Mouse (Mus musculus): ENCODE results near the gene Hddc3. TPM values are rescaled to one million over a fixed set of nuclear protein-coding genes. Genes with fewer than 3 reads are reported as not detected.
A peak's percentile ranks its signal among the peaks of the same experiment; 100 is the strongest.
"Not testable (repeated sequence)": the region's sequence is repeated elsewhere in the genome, so short reads cannot be mapped to it uniquely, and the experiment has no call there.

Hddc3 gene
- polyA plus RNA-seq, 3 experiments from 2014 or later = 1.8 to 12.2 (median 8.2) TPM

DNA sequence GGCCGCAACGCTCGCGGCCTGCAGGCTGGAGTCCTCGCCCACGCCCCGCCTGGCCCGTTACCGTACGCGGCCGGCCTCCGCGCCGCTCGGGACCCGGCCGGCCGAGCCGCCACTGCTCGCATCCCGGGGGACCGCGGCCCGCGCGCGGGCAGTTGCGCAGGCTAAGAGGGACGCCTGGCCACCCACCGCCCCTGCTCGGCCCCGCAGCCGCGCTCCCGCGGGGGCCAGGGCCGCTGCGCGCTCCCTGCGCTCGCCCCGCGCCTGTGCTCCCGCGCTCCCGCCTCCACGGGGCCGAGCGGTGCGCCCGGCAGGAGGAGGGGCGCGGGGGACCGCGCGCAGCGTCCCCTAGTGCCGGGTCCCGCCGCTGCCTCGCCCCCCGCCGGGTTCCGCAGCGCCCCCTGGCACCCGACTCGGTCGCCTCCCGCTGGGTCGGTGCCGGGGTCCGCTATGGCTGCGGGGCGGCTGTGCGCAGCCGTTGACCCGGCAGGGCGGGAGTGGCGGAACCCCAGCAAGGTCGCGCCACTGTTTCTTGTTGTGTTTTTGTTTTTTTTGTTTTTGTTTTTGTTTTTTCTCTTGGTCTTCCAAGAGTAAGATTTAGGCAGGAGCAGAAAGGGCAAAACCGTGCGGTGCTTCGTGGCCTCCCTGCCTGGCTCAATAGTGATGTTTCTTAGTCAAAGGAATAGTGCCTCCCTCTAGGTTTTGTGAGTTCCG lies 28.3 kb downstream of the Hddc3 start, which contains the start of gene Man2a2:
Gene Man2a2 (minus strand): TSS at position 335 of the 711 bp plus-strand sequence.
- ATAC-seq = peak; percentile 19

- ATAC-seq = no peak
Measured at GRCm38 (mm10) chr7:80372166-80372565, 29.3 kb downstream of the Hddc3 start.

GRCm38 (mm10) chr7:80372667-80373066 lies 29.8 kb downstream of the Hddc3 start:
- ATAC-seq = no peak

GRCm38 (mm10) chr7:80373352-80373751 lies 30.4 kb downstream of the Hddc3 start:
- ATAC-seq = no peak

DNA sequence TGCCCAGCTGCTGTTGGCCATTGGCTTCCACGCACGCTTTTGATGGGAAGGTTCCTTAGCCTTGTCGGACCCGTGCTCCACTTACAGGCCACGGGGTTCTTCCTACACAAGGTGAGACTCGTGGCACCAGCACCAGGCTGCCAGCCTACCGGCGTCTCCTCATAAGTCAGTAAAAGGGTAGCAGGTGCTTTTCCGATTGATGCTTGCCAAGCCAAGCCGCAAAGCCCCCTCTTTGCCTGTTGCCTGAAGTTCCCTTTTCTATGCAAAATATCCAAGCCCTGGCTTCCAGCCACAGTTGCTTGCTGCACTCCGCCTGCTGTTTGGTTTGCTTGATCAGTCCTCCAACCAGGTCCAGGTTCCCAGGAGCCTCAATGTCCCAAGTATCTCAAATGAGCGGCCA lies 30.9 kb downstream of the Hddc3 start:
- ATAC-seq = no peak

GRCm38 (mm10) chr7:80374280-80374679 lies 31.4 kb downstream of the Hddc3 start:
- ATAC-seq = no peak

DNA sequence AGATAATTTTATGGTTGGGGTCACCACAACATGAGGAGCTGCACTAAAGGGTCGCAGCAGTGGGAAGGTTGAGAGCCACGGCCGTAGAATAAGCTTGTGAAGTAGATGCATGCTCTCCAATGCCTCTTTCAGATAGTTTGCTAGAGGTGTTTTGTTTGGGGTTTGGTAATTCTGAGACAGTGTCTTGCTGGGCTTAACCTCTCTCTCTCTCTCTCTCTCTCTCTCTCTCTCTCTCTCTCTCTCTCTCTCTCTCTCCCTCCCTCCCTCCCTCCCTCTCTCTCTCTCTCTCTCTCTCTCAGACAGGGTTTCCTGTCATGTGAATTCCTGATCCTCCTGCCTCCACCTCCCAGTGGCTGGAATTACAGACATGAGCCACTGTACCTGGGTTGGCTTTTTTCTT lies 31.8 kb downstream of the Hddc3 start:
- no peak for ATAC-seq

- ATAC-seq = no peak
Measured at GRCm38 (mm10) chr7:80375376-80376039, 32.6 kb downstream of the Hddc3 start.

- ATAC-seq = no peak
Measured at GRCm38 (mm10) chr7:80376192-80376591, 33.3 kb downstream of the Hddc3 start.

GRCm38 (mm10) chr7:80377471-80377870 lies 34.6 kb downstream of the Hddc3 start:
- peak; percentile 65 for ATAC-seq

DNA sequence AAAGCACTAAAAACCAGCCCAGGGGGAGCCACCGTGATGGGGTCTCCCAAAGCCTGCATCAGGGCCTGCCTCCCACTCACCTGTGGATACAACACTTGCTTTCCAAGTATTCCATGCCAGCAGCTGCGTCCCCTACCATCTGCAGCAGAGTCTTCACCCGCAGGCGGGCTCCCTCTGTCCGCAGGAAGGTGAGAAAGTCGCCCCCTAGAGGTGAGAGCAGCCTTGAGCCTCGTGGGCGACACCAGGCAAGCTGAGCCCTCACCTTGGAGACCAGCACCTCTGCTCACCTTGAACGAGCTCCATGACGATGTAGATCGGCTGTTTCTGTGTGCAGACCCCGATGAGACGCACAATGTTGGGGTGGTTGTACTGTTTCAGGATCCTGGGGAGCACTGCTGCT lies 36.6 kb downstream of the Hddc3 start:
- ATAC-seq = no peak

GRCm38 (mm10) chr7:80382919-80383318 lies 40.0 kb downstream of the Hddc3 start:
- no peak for ATAC-seq

- ATAC-seq = peak; percentile 73
Measured at GRCm38 (mm10) chr7:80386235-80386930, 43.5 kb downstream of the Hddc3 start.

GRCm38 (mm10) chr7:80387033-80387632 lies 44.2 kb downstream of the Hddc3 start:
- no peak for ATAC-seq

DNA sequence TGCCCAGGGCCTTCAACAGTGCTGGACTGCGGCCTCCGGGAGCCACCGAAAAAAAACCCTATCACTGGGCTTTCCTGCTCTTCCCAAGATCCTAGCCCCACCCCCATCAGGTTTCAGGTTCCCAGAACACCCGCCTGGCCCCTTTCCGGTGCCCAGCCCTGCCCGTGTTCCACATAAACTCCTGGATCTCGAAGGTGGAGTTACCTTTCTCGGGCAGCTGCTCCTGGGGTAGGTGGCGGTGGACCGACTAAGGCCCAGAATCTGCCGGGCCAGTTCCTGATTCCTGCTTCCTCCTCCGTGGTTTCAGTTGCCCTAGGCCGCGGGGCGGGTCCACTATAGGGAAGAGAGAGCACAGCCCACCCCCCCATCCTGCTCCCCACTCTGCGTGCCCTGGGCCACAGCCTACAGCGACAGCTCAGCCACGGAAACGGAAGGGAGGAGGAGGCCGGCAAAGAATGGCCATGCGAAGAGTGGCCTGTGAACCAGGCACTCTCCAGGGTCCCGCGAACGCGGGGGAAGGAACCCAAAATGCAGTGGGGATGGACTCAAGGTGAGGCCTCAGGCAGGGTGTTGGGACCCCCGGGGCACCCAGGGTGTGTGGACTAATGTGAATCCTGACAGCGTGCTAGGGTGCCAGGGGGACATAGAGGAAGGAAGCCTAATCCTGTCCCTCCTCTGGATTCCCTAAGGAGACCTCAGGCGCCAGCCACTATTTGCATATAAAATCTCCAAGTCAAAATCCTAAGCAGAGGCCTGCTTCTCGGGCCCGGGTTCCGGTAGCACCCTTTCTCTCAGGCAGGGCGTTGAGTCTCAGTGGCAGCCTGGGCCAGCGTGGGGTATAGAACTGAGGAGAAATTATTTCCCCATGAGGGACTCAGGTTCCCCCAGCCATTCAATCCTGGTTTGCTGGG lies 45.0 kb downstream of the Hddc3 start, which contains the start of gene Fes:
Gene Fes (minus strand): TSS at position 314 of the 911 bp plus-strand sequence.
- ATAC-seq = no peak

DNA sequence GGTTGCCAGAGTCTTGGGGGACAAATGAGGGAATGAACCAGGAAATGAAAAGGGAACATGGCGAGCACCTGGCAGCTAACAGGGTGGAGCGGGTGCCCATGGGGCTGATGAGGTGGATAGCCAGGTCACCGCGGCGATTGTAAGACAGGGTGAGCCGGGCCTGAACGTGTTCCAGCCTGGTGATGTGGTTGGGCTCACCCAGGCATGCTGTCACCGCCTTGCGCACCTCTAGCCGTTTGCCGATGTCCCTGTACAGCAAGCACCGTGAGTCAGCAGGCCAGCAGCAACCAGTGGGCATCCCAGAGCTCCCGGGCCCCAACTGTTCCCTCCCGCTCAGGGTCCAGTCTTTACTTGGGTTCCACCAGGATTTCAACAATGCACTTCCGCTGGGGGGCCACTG lies 49.2 kb downstream of the Hddc3 start:
- ATAC-seq = no peak

- no peak for ATAC-seq
Measured at GRCm38 (mm10) chr7:80394600-80394999, 51.7 kb downstream of the Hddc3 start.

- ATAC-seq = not testable (repeated sequence)
Measured at GRCm38 (mm10) chr7:80396427-80396826, 53.5 kb downstream of the Hddc3 start.

DNA sequence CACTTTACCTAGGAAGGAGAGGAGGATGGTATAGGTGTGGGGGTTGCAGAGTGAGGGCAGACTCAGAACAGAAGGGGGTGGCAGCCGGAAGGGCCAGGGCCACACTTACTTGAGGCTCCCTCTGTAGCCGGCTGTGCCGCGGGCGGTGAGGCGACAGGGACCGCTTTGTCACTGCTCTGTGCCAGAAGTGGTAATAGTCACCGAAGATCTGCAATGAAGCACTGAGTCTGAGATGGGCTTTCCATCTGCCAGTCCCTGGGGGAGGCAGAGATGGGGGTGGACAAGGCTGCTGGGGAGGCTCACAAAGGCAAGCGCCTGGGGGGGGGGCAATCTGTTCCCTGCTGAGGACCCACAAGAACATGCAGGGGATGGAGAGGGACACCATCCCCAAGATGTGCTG lies 55.1 kb downstream of the Hddc3 start:
- no peak for ATAC-seq

GRCm38 (mm10) chr7:80398654-80399444 lies 55.9 kb downstream of the Hddc3 start:
- no peak for ATAC-seq

- ATAC-seq = no peak
Measured at GRCm38 (mm10) chr7:80400099-80400498, 57.2 kb downstream of the Hddc3 start.

Data from inflammation-experienced regulatory T-cells, adult 6 months (primary cell).